Mouse (Mus musculus) spleen, adult 18-20 months (tissue): Measurements from ENCODE around the gene Fam234b.

Experiments
- DNase-seq, 2 experiments: peaks; one replicate each; pipeline ENCODE4 v3.0.0; 2022; ENCODE audit warnings: mixed read lengths in 2 of 2

Gene Fam234b

GRCm38 (mm10) chr6:135197921-135198532 lies at the start of gene Fam234b, which contains the start of gene Hebp1:
Gene Fam234b, plus strand, starts transcription at chr6:135197977.
Gene Hebp1, minus strand, starts transcription at chr6:135198022.
- peak; percentile 67 to 80 for DNase-seq

GRCm38 (mm10) chr6:135148506-135148905 lies 49.3 kb upstream of the Fam234b start:
- no peak for DNase-seq

GRCm38 (mm10) chr6:135149175-135149574 lies 48.6 kb upstream of the Fam234b start:
- DNase-seq = no peak

GRCm38 (mm10) chr6:135149722-135150121 lies 48.1 kb upstream of the Fam234b start:
- DNase-seq = no peak

- DNase-seq = no peak
These were observed 47.5 kb upstream of the Fam234b start for GRCm38 (mm10) chr6:135150311-135150710.

GRCm38 (mm10) chr6:135153719-135154118 lies 44.1 kb upstream of the Fam234b start:
- no peak for DNase-seq

- DNase-seq = no peak
These were observed 41.2 kb upstream of the Fam234b start for GRCm38 (mm10) chr6:135156597-135156996.

GRCm38 (mm10) chr6:135157496-135157895 lies 40.3 kb upstream of the Fam234b start:
- DNase-seq = no peak

- no peak for DNase-seq
These were observed 39.3 kb upstream of the Fam234b start for GRCm38 (mm10) chr6:135158509-135158908.

GRCm38 (mm10) chr6:135161356-135161755 lies 36.4 kb upstream of the Fam234b start:
- DNase-seq = no peak

GRCm38 (mm10) chr6:135162311-135162710 lies 35.5 kb upstream of the Fam234b start:
- DNase-seq = no peak

- DNase-seq = no peak
These were observed 34.9 kb upstream of the Fam234b start for GRCm38 (mm10) chr6:135162861-135163260.

GRCm38 (mm10) chr6:135165191-135165590 lies 32.6 kb upstream of the Fam234b start:
- no peak for DNase-seq

GRCm38 (mm10) chr6:135165706-135166105 lies 32.1 kb upstream of the Fam234b start:
- no peak for DNase-seq

GRCm38 (mm10) chr6:135166262-135166661 lies 31.5 kb upstream of the Fam234b start:
- no peak for DNase-seq

- no peak for DNase-seq
These were observed 31.1 kb upstream of the Fam234b start for GRCm38 (mm10) chr6:135166712-135167111.

- DNase-seq = peak; percentile 64 to 78
These were observed 30.1 kb upstream of the Fam234b start for GRCm38 (mm10) chr6:135167380-135168311.

GRCm38 (mm10) chr6:135168471-135168870 lies 29.3 kb upstream of the Fam234b start:
- peak; percentile 14 to 22 for DNase-seq

GRCm38 (mm10) chr6:135169246-135169645 lies 28.5 kb upstream of the Fam234b start:
- no peak for DNase-seq

- no peak for DNase-seq
These were observed 26.0 kb upstream of the Fam234b start for GRCm38 (mm10) chr6:135171736-135172135.

- DNase-seq = no peak
These were observed 22.8 kb upstream of the Fam234b start for GRCm38 (mm10) chr6:135175014-135175413.

- DNase-seq = no peak
These were observed 20.5 kb upstream of the Fam234b start for GRCm38 (mm10) chr6:135177271-135177670.

- no peak for DNase-seq
These were observed 19.2 kb upstream of the Fam234b start for GRCm38 (mm10) chr6:135178599-135178998.

GRCm38 (mm10) chr6:135182925-135183324 lies 14.9 kb upstream of the Fam234b start:
- DNase-seq = no peak
